Mouse (Mus musculus) heart, adult 2 months (tissue): ENCODE data around the gene Nelfb. TPM values are rescaled to one million over a fixed set of nuclear protein-coding genes. Genes with fewer than 3 reads are reported as not detected.

ENCODE experiments used
- DNase-seq, 2 experiments: peaks; one replicate each; pipeline ENCODE4 v3.0.0; 2021
- H3K27ac ChIP-seq: fragments of 200-600 bp; 2 replicates; pipeline ENCODE4 v1.8.1; 2022
- H3K27me3 ChIP-seq: fragments of 200-500 bp; 2 replicates; pipeline ENCODE4 v1.6.1; 2012; ENCODE audit warnings: mild to moderate bottlenecking, low read length, inconsistent platforms, mixed read lengths; ENCODE audit not compliant: control insufficient read depth, insufficient read depth
- H3K36me3 ChIP-seq: fragments of 200-500 bp; 2 replicates; pipeline ENCODE4 v1.6.1; 2012; ENCODE audit warnings: low read length, inconsistent platforms; ENCODE audit not compliant: control insufficient read depth, insufficient read depth
- H3K4me1 ChIP-seq: fragments of 200-500 bp; 2 replicates; pipeline ENCODE4 v1.6.1; 2011; ENCODE audit warnings: low read length; ENCODE audit not compliant: control insufficient read depth, insufficient read depth
- H3K4me3 ChIP-seq: fragments of 200-600 bp; 2 replicates; pipeline ENCODE4 v1.8.1; 2022
- H3K79me2 ChIP-seq: fragments of 200-500 bp; replicated peaks from 2 replicates; pipeline ENCODE4 v1.6.1; 2012; ENCODE audit warnings: mild to moderate bottlenecking, inconsistent platforms, low read length, moderate library complexity, mixed read lengths; ENCODE audit not compliant: control insufficient read depth, insufficient read depth
- H3K9ac ChIP-seq: fragments of 200-500 bp; 2 replicates; pipeline ENCODE4 v1.6.1; 2012; ENCODE audit warnings: low read depth, mild to moderate bottlenecking, control low read depth, inconsistent platforms, low read length, mixed read lengths
- CTCF ChIP-seq: fragments of 200-600 bp; IDR thresholded peaks from 2 replicates; pipeline ENCODE4 v1.8.1; 2022; ENCODE audit warnings: antibody characterized with exemption, mild to moderate bottlenecking, moderate library complexity
- EP300 ChIP-seq: fragments of 200-500 bp; IDR thresholded peaks from 2 replicates; pipeline ENCODE4 v1.6.1; 2011; ENCODE audit warnings: low read depth, low read length, control low read depth; ENCODE audit not compliant: insufficient read depth
- POLR2A ChIP-seq: fragments of 200-500 bp; IDR thresholded peaks from 2 replicates; pipeline ENCODE4 v1.6.1; 2011; ENCODE audit warnings: mild to moderate bottlenecking, low read depth, low read length, control low read depth; ENCODE audit not compliant: insufficient read depth
- WGBS: fragments of 180-500 bp; shearing (Covaris S2); methylation state at CpG from one replicate; pipeline ENCODE4 v1.1.7; 2018; 5-methylcytosine and 5-hydroxymethylcytosine counted together
- intact Hi-C: fragments of 180-260 bp; cut with DNase I; formaldehyde crosslinking; loops from one replicate; pipeline ENCODE4 v1.15.1; 2025
- polyA plus RNA-seq: library from polyadenylated mRNA; depleted of rRNA; stranded (reverse); fragments of >200 nt; gene quantifications from 2 replicates; pipeline ENCODE4 v1.2.3, GENCODE M21; 2012
- total RNA-seq, 2 experiments: library from RNA; stranded (reverse); gene quantifications; 2 replicates each; pipeline ENCODE4 v1.2.3; 2021

Gene Nelfb
- total and polyA plus RNA-seq, 3 experiments, result 37.4 to 47.0 (median 37.4) TPM

GRCm38 (mm10) chr2:25224766-25225752 lies 13.8 kb upstream of the Nelfb start:
- peak overlapping the region; percentile 95 for H3K27ac ChIP-seq
- peak overlapping the region; percentile 74 for H3K9ac ChIP-seq
- H3K4me1 ChIP-seq, result peaks cover 5% of the 10 kb centered on the region
- H3K4me3 ChIP-seq, result peak overlapping the region; percentile 58
- peak; percentile 93 to 99 for DNase-seq
- H3K79me2 ChIP-seq, result no peaks in the 10 kb centered on the region
- 2% methylated on average over 41 of the region's 41 CpGs for WGBS
- intact Hi-C loops, result loop anchor here (1.0 to 5.0 kb wide), 3 partner anchors 14 to 47 kb away; partner anchors contain the start of genes Anapc2, Nelfb, Ssna1 and Tor4a
- peaks cover 3% of the 10 kb centered on the region; the same call in 1 of the 2 replicates for H3K36me3 ChIP-seq
- TF ChIP-seq CTCF (peak; percentile 6; the same call in 1 of the 2 replicates), POLR2A (peak; percentile 60; the same call in 1 of the 2 replicates), EP300 (0 out of 2 replicates have a peak, but pooled peaks have one; percentile 33)
- no peaks in the 10 kb centered on the region for H3K27me3 ChIP-seq

- peak within 1 kb of the TSS; percentile 98 for H3K27ac ChIP-seq
- H3K4me1 ChIP-seq, result peaks cover 5% of the 10 kb centered on the region
- no peaks in the 10 kb centered on the region for H3K79me2 ChIP-seq
- TF ChIP-seq CTCF (peak; percentile 37), POLR2A (peak; percentile 100), EP300 (peak; percentile 79; the same call in 1 of the 2 replicates)
- DNase-seq, result no peak
- peak within 1 kb of the TSS; percentile 90 for H3K9ac ChIP-seq
- intact Hi-C loops, result loop anchor here (1.0 kb wide), 1 partner anchor 13 kb away; the partner anchor contains the start of gene Nelfb
- H3K27me3 ChIP-seq, result no peaks in the 10 kb centered on the region
- H3K4me3 ChIP-seq, result peak within 1 kb of the TSS; percentile 85
- WGBS, result under 1% methylated on average over 17 of the region's 17 CpGs
- H3K36me3 ChIP-seq, result peaks cover 3% of the 10 kb centered on the region; the same call in 1 of the 2 replicates
These were observed 13.1 kb upstream of the Nelfb start, which contains the start of gene Tubb4b for GRCm38 (mm10) chr2:25224492-25224765. Gene Tubb4b, minus strand, starts transcription at chr2:25224702.

- Histone ChIP-seq H3K27ac (peak overlapping the region; percentile 98), H3K4me1 (peaks cover 4% of the 10 kb centered on the region), H3K9ac (peak overlapping the region; percentile 90), H3K79me2 (no peaks in the 10 kb centered on the region), H3K4me3 (peak overlapping the region; percentile 85), H3K27me3 (no peaks in the 10 kb centered on the region), H3K36me3 (peaks cover 3% of the 10 kb centered on the region; the same call in 1 of the 2 replicates)
- DNase-seq, result peak; percentile 85 to 91
- TF ChIP-seq CTCF (no peak), POLR2A (no peak), EP300 (no peak)
- intact Hi-C loops, result loop anchor here (1.0 kb wide), 1 partner anchor 13 kb away; the partner anchor contains the start of gene Nelfb
- WGBS, result under 1% methylated on average over 53 of the region's 53 CpGs
These were observed 12.6 kb upstream of the Nelfb start for GRCm38 (mm10) chr2:25223681-25224491.

DNA sequence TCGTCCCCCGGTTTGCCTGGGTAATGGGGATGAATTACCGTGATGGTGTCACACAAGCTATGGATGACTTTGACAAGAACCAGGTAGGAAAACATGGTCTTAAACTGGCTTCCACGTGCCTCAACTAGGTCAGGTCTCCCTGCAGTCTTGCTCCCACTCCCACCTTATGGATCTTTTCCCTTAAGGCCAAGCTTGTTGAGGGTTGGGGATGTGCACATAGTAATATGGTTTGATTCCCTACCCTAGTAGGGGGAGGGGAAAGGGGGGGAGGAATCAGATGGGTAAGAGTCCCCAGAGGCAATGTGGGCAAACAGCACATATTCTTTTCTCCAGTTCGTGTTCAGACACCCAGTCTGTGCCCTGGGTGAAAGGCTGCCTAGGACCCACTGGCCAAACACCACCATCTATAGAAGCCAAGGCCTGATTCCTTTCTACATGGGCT lies 10.1 kb upstream of the Nelfb start:
- no peak overlapping the region for H3K27ac ChIP-seq
- H3K79me2 ChIP-seq, result no peaks in the 10 kb centered on the region
- no peaks in the 10 kb centered on the region for H3K27me3 ChIP-seq
- H3K36me3 ChIP-seq, result peaks cover 3% of the 10 kb centered on the region; the same call in 1 of the 2 replicates
- intact Hi-C loops, result no loop called here
- 0 out of 2 replicates have a peak, but pooled peaks cover 1% of the 10 kb centered on the region for H3K4me1 ChIP-seq
- no peak for DNase-seq
- H3K4me3 ChIP-seq, result no peak overlapping the region
- no peak overlapping the region for H3K9ac ChIP-seq
- peak; percentile 37; the same call in 1 of the 2 replicates for TF ChIP-seq POLR2A
- no peak for TF ChIP-seq CTCF
- 65% methylated on average over 5 of the region's 5 CpGs for WGBS

DNA sequence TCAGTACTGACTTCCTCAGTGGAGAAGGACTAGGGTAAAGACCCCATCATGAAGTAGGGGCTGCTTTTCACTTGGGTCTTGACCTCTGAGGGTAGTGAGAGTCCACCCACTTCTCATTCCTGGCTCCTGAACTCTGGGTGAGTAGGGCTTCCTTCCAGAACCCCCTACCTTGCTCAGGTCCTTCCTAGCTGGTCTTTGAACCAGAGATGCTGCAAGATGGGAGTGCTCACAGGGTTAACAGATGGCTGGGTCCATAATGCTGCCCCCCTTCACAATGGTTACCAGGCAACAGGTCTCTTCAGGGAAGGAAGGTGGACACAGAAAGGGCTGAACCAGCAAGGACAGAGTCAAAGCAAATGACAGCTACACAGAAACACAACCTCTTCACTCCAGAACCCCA lies 7.2 kb upstream of the Nelfb start, which contains the start of gene Fam166a:
TSS of gene Fam166a (plus strand) at position 301 of the 400 bp plus-strand sequence.
- DNase-seq, result no peak
- intact Hi-C loops, result no loop called here

More for the DNA sequence above, 7.2 kb upstream of the Nelfb start, which contains the start of gene Fam166a:
- Histone ChIP-seq H3K36me3 (peaks cover 3% of the 10 kb centered on the region; the same call in 1 of the 2 replicates), H3K79me2 (no peaks in the 10 kb centered on the region), H3K27ac (no peak within 1 kb of the TSS), H3K4me1 (0 out of 2 replicates have a peak, but pooled peaks cover 1% of the 10 kb centered on the region), H3K27me3 (no peaks in the 10 kb centered on the region), H3K9ac (no peak within 1 kb of the TSS), H3K4me3 (no peak within 1 kb of the TSS)
- TF ChIP-seq EP300 (no peak), CTCF (no peak), POLR2A (no peak)
